Mouse (Mus musculus): ENCODE data around the gene Ccdc73.

DNA sequence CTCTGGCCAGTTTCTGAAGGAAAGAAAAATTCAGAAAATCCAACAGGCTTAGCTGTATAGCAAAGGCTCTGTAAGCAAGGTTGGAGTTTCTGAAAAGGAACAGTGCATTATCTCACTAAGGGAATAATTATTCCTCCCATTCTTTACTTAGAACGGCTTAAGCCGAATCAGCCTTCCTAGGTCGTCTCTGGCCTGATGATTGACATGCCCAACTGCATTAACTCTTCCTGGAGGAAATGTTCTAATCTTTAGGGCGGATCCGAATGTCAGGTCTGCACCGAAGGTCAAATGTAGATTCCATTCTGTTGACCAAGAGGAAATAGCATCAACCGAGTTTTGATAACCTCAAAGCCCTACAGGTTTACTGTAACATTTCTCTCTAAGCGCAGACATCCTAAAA is 11.2 kb downstream of the Ccdc73 start:
- TF ChIP-seq CTCF (IDR thresholded peaks at IDR 0.05; ENCODE audit: insufficient read depth, low read depth, low read length) (no peak), POLR2A (IDR thresholded peaks at IDR 0.05; ENCODE audit: insufficient read depth, low read depth, low read length) (no peak)
